Mouse (Mus musculus) kidney, adult 2 months (tissue): ENCODE data around the gene Smco2.

Experiments used
- CTCF ChIP-seq: fragments of 200-500 bp; conservative IDR thresholded peaks from 2 replicates; pipeline ENCODE4 v1.5.1; 2011; ENCODE audit warnings: low read depth, mild to moderate bottlenecking, control low read depth, low read length, moderate library complexity, mixed read lengths; ENCODE audit not compliant: insufficient read depth, insufficient read length
- POLR2A ChIP-seq: fragments of 200-500 bp; IDR thresholded peaks from one replicate; pipeline ENCODE4 v1.6.1; 2011; ENCODE audit warnings: low read depth, low read length, control low read depth

- no peak for TF ChIP-seq CTCF
- TF ChIP-seq POLR2A, result no peak
Measured at GRCm38 (mm10) chr6:146915808-146916207, 65.9 kb downstream of the Smco2 start.
